Mouse (Mus musculus) liver, postnatal 0 days (tissue): ENCODE data around the gene Osbpl7.

Experiments used
- CTCF ChIP-seq: sonication (generic); IDR thresholded peaks from 2 replicates; pipeline ENCODE4 v1.5.1; 2016; ENCODE audit warnings: antibody characterized with exemption, low read depth
- EP300 ChIP-seq: IDR thresholded peaks from 2 replicates; pipeline ENCODE4 v1.6.1; 2016; ENCODE audit warnings: antibody characterized with exemption, low read depth, mild to moderate bottlenecking

DNA sequence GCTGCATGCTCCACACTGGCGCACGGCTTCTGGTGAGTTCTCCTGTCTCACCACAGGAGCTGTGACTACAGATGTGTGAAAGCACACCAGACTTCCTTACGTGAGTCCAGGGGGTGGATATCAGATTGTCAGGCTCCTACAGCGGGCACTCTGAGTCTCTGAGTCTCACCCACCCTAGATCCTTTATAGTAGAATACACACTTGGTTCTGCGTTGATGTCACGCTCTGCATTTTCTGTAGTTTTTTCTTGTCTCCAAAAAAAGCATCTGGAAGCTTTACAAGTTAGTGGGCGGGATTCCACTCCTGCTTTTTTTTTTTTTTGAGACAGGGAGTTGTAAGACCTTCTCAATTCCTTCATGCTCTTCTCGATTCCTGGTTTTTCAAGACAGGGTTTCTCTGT is 5.5 kb upstream of the Osbpl7 start:
- TF ChIP-seq CTCF (no peak), EP300 (no peak)
